Mouse (Mus musculus) heart, postnatal 0 days (tissue): Measurements from ENCODE around the gene Usp48. TPM values are rescaled to one million over a fixed set of nuclear protein-coding genes. Genes with fewer than 3 reads are reported as not detected.

Experiments
- ATAC-seq: fragments of 200-750 bp; cut with Nextera tagmentation; 2 replicates; pipeline ENCODE4 v1.8.0; 2017; ENCODE audit warnings: low read depth, moderate number of reproducible peaks, moderate library complexity; ENCODE audit not compliant: insufficient read depth
- DNase-seq: peaks from one replicate; pipeline ENCODE4 v3.0.0-alpha.2; 2016; ENCODE audit warnings: low spot score
- H3K27ac ChIP-seq: fragments of 300-500 bp; sonication (generic); 2 replicates; pipeline ENCODE4 v1.5.1; 2014; ENCODE audit warnings: low read depth, mild to moderate bottlenecking
- H3K27me3 ChIP-seq: fragments of 300-500 bp; sonication (generic); 2 replicates; pipeline ENCODE4 v1.6.1; 2014; ENCODE audit warnings: low read length, mixed read lengths; ENCODE audit not compliant: control insufficient read depth, insufficient read depth
- H3K36me3 ChIP-seq: fragments of 300-500 bp; sonication (generic); replicated peaks from 2 replicates; pipeline ENCODE4 v1.6.1; 2014; ENCODE audit warnings: low read length, mixed read lengths; ENCODE audit not compliant: control insufficient read depth, insufficient read depth
- H3K4me1 ChIP-seq: fragments of 300-500 bp; sonication (generic); 2 replicates; pipeline ENCODE4 v1.6.1; 2014; ENCODE audit warnings: antibody characterized with exemption; ENCODE audit not compliant: control insufficient read depth, insufficient read depth
- H3K4me2 ChIP-seq: fragments of 300-500 bp; sonication (generic); 2 replicates; pipeline ENCODE4 v1.6.1; 2014; ENCODE audit warnings: low read depth, mild to moderate bottlenecking, low read length, moderate library complexity
- H3K4me3 ChIP-seq: fragments of 300-500 bp; sonication (generic); 2 replicates; pipeline ENCODE4 v1.5.1; 2014; ENCODE audit warnings: low read depth, low read length
- H3K9ac ChIP-seq: fragments of 300-500 bp; sonication (generic); replicated peaks from 2 replicates; pipeline ENCODE4 v1.6.1; 2014; ENCODE audit warnings: low read depth, low read length, mixed read lengths
- H3K9me3 ChIP-seq: fragments of 300-500 bp; sonication (generic); replicated peaks from 2 replicates; pipeline ENCODE4 v1.6.1; 2016; ENCODE audit warnings: low read length; ENCODE audit not compliant: control insufficient read depth
- CTCF ChIP-seq: IDR thresholded peaks from 2 replicates; pipeline ENCODE4 v1.5.1; 2016; ENCODE audit warnings: antibody characterized with exemption, control low read depth, low read depth
- EP300 ChIP-seq: IDR thresholded peaks from 2 replicates; pipeline ENCODE4 v1.6.1; 2016; ENCODE audit warnings: antibody characterized with exemption, low read depth
- WGBS: fragments of 180-500 bp; shearing (Covaris S2); extraction: QIAGEN DNeasy Blood & Tissue Kit; methylation state at CpG from one replicate; pipeline ENCODE4 v1.1.7; 2014; 5-methylcytosine and 5-hydroxymethylcytosine counted together
- polyA plus RNA-seq: library from polyadenylated mRNA; unstranded; fragments of >200 nt; fragmentation: Nextera tagmentation; extraction: Ambion mirVana; gene quantifications from 2 replicates; pipeline ENCODE4 v1.2.1, GENCODE M21; 2015
- total RNA-seq: library from RNA; depleted of rRNA; stranded (reverse); fragments of >200 nt; gene quantifications from 2 replicates; pipeline ENCODE4 v1.2.3, GENCODE M21; 2014; ENCODE audit warnings: low replicate concordance; rRNA removed

Usp48 gene
- total RNA-seq = 36.7 and 42.9 TPM in 2 replicates
- polyA plus RNA-seq = 16.3 and 16.4 TPM in 2 replicates

GRCm38 (mm10) chr4:137593601-137594495 is at the start of gene Usp48:
TSS of gene Usp48 (plus strand) at chr4:137593755.
- DNase-seq (peak; percentile 98), ATAC-seq (peak; percentile 95)
- H3K4me1 ChIP-seq = peaks cover 22% of the 10 kb centered on the region
- no peaks in the 10 kb centered on the region for H3K9me3 ChIP-seq
- H3K9ac ChIP-seq = peak within 1 kb of the TSS; percentile 76
- no peaks in the 10 kb centered on the region for H3K36me3 ChIP-seq
- H3K27ac ChIP-seq = peak within 1 kb of the TSS; percentile 99
- H3K4me3 ChIP-seq = peak within 1 kb of the TSS; percentile 74
- H3K27me3 ChIP-seq = no peaks in the 10 kb centered on the region
- peak within 1 kb of the TSS; percentile 79 for H3K4me2 ChIP-seq
- under 1% methylated on average over 91 of the region's 92 CpGs for WGBS
- no peak for TF ChIP-seq EP300
- TF ChIP-seq CTCF = no peak

- Histone ChIP-seq H3K9me3 (no peaks in the 10 kb centered on the region), H3K36me3 (peaks cover 100% of the 10 kb centered on the region), H3K27ac (no peak overlapping the region), H3K27me3 (no peaks in the 10 kb centered on the region), H3K4me1 (no peaks in the 10 kb centered on the region), H3K4me3 (no peak overlapping the region), H3K4me2 (no peak overlapping the region), H3K9ac (no peak overlapping the region)
- no peak for ATAC-seq
- TF ChIP-seq CTCF = no peak
- no peak for TF ChIP-seq EP300
- DNase-seq = no peak
- 97% methylated on average over 9 of the region's 9 CpGs for WGBS
Observed at GRCm38 (mm10) chr4:137545568-137545967, 48.0 kb upstream of the Usp48 start.

- WGBS = 85% methylated on average over 5 of the region's 5 CpGs
- Histone ChIP-seq H3K27ac (no peak overlapping the region), H3K4me3 (no peak overlapping the region), H3K27me3 (no peaks in the 10 kb centered on the region), H3K36me3 (peaks cover 100% of the 10 kb centered on the region), H3K9ac (no peak overlapping the region), H3K4me2 (no peak overlapping the region), H3K9me3 (no peaks in the 10 kb centered on the region), H3K4me1 (no peaks in the 10 kb centered on the region)
- peak; percentile 14 for DNase-seq
- 0 out of 2 replicates have a peak, but pooled peaks have one; percentile 13 for ATAC-seq
- TF ChIP-seq EP300 (no peak), CTCF (peak; percentile 48)
Observed at GRCm38 (mm10) chr4:137546003-137546525, 47.5 kb upstream of the Usp48 start.

GRCm38 (mm10) chr4:137553466-137553865 is 40.1 kb upstream of the Usp48 start:
- no peak for DNase-seq
- Histone ChIP-seq H3K27ac (no peak overlapping the region), H3K27me3 (no peaks in the 10 kb centered on the region), H3K9me3 (no peaks in the 10 kb centered on the region), H3K36me3 (peaks cover 98% of the 10 kb centered on the region), H3K9ac (no peak overlapping the region), H3K4me3 (no peak overlapping the region), H3K4me2 (no peak overlapping the region), H3K4me1 (no peaks in the 10 kb centered on the region)
- TF ChIP-seq EP300 = no peak
- TF ChIP-seq CTCF = no peak
- 91% methylated on average over 17 of the region's 17 CpGs for WGBS
- no peak for ATAC-seq

GRCm38 (mm10) chr4:137556673-137557210 is 36.8 kb upstream of the Usp48 start:
- H3K4me1 ChIP-seq = no peaks in the 10 kb centered on the region
- WGBS = 89% methylated on average over 16 of the region's 16 CpGs
- no peak overlapping the region for H3K4me3 ChIP-seq
- no peak for TF ChIP-seq CTCF
- TF ChIP-seq EP300 = no peak
- no peaks in the 10 kb centered on the region for H3K9me3 ChIP-seq
- H3K9ac ChIP-seq = no peak overlapping the region
- no peaks in the 10 kb centered on the region for H3K27me3 ChIP-seq
- DNase-seq (no peak), ATAC-seq (no peak)
- no peak overlapping the region for H3K4me2 ChIP-seq
- no peak overlapping the region for H3K27ac ChIP-seq
- peaks cover 95% of the 10 kb centered on the region for H3K36me3 ChIP-seq
